Mouse (Mus musculus) C2C12 (cell line): ENCODE measurements around the gene Galk2.

Experiments
- CEBPB ChIP-seq: IDR thresholded peaks from one replicate; pipeline ENCODE4 v1.6.1; 2011; ENCODE audit warnings: low read depth, mild to moderate bottlenecking, control low read depth, moderate library complexity
- CTCF ChIP-seq: IDR thresholded peaks from one replicate; pipeline ENCODE4 v1.5.1; 2011; ENCODE audit not compliant: control insufficient read depth, insufficient read depth, insufficient read length
- FOSL1 ChIP-seq: IDR thresholded peaks from one replicate; pipeline ENCODE4 v1.8.0; 2011; ENCODE audit warnings: mild to moderate bottlenecking, low read length; ENCODE audit not compliant: poor library complexity, insufficient read depth, severe bottlenecking
- MAX ChIP-seq: IDR thresholded peaks from one replicate; pipeline ENCODE4 v1.6.1; 2011; ENCODE audit warnings: mild to moderate bottlenecking, control low read depth
- MYOD1 ChIP-seq: IDR thresholded peaks from one replicate; pipeline ENCODE4 v1.6.1; 2011; ENCODE audit warnings: low read depth; ENCODE audit not compliant: control insufficient read depth, insufficient read length
- MYOG ChIP-seq: IDR thresholded peaks from one replicate; pipeline ENCODE4 v1.6.1; 2011; ENCODE audit not compliant: control insufficient read depth, insufficient read length; ENCODE audit errors: extremely low read depth
- USF1 ChIP-seq: IDR thresholded peaks from one replicate; pipeline ENCODE4 v1.6.1; 2011; ENCODE audit warnings: low read depth, mild to moderate bottlenecking, control low read depth, moderate library complexity

GRCm38 (mm10) chr2:125948195-125948594 lies 89.3 kb downstream of the Galk2 start:
- TF ChIP-seq CTCF (no peak), CEBPB (no peak), MAX (no peak), MYOG (no peak), FOSL1 (no peak), USF1 (no peak), MYOD1 (no peak)
